Mouse (Mus musculus): ENCODE data around the gene Slit3.

DNA sequence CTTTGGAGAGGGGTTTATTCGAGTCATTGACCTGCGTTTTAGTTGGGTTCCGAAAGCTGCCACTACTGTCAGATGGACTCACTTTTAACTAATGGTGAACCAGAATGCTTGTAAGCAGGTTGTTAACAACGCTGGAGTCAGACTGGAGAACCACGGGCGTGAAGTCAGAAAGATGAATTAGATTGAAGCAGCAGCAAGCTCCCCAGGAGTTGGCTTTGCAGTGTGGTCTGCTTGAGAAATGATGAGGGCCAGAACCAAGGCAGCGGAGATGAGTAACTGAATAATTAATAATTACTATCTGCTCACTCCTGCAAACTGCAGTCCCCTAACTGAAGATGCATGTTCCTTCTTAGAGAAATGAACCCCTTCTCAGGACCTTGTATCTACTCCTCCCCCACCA, 347.8 kb downstream of the Slit3 start:
- TF ChIP-seq CTCF (IDR thresholded peaks at IDR 0.05) = no peak
- no peak for TF ChIP-seq EP300 (IDR thresholded peaks at IDR 0.05)

All from lung, postnatal 0 days (tissue).